In genomic region chr3:69912859-69913258, GRCm38 (mm10) we compare ENCODE assay signal across 10 mouse cellular contexts. TPM values are rescaled to one million over a fixed set of nuclear protein-coding genes. Genes with fewer than 3 reads are reported as not detected.
DNase-seq lines count a peak whose midpoint lies in the region; ATAC-seq lines count a peak whose summit lies in the region.
"Had no signal": no experiment of that assay in that cellular context is flagged by ENCODE, and none has a peak within 500 bp of the region (broad histone marks: within the 10 kb centered on the region; RNA-seq: fewer than 3 reads in every experiment).

No protein-coding gene starts in this region.

- no peaks in the 10 kb centered on the region for H3K36me3 ChIP-seq in kidney, embryonic 14.5 days (ENCODE audit: control insufficient read depth, insufficient read depth, low read length)
- H3K36me3 ChIP-seq in intestine, embryonic 14.5 days (ENCODE audit: control insufficient read depth, insufficient read depth, low read length): no peaks in the 10 kb centered on the region
- H3K36me3 ChIP-seq in stomach, embryonic 15.5 days: no peaks in the 10 kb centered on the region

- no peak overlapping the region for H3K27ac ChIP-seq in kidney, embryonic 14.5 days (ENCODE audit: low read depth, low read length)
- no peak overlapping the region for H3K27ac ChIP-seq in intestine, embryonic 14.5 days (ENCODE audit: low read depth)
- no peak overlapping the region for H3K27ac ChIP-seq in stomach, embryonic 15.5 days
- H3K27ac ChIP-seq: macrophage had no signal

- 8% methylated on average over 14 of the region's 14 CpGs for WGBS in kidney, embryonic 14.5 days
- 26% methylated on average over 14 of the region's 14 CpGs for WGBS in intestine, embryonic 14.5 days
- WGBS in stomach, embryonic 15.5 days: 19% methylated on average over 14 of the region's 14 CpGs

- ATAC-seq in kidney, embryonic 14.5 days (ENCODE audit: low FRiP score, low TSS enrichment): peak; percentile 85
- ATAC-seq in intestine, embryonic 14.5 days (replicated peaks; ENCODE audit: low FRiP score, low TSS enrichment, low read depth): peak; percentile 70
- no peak for ATAC-seq in stomach, embryonic 15.5 days (ENCODE audit: insufficient read depth, low FRiP score, low read depth)

- no peaks in the 10 kb centered on the region for H3K27me3 ChIP-seq in kidney, embryonic 14.5 days (ENCODE audit: control insufficient read depth, insufficient read depth, low read length)
- H3K27me3 ChIP-seq in intestine, embryonic 14.5 days (replicated peaks; ENCODE audit: control insufficient read depth, insufficient read depth, low read length): no peaks in the 10 kb centered on the region
- no peaks in the 10 kb centered on the region for H3K27me3 ChIP-seq in stomach, embryonic 15.5 days (replicated peaks)

- H3K9ac ChIP-seq in kidney, embryonic 14.5 days (ENCODE audit: low read depth, low read length): no peak overlapping the region
- no peak overlapping the region for H3K9ac ChIP-seq in intestine, embryonic 14.5 days (ENCODE audit: low read length)
- H3K9ac ChIP-seq in stomach, embryonic 15.5 days: no peak overlapping the region

- H3K4me2 ChIP-seq in kidney, embryonic 14.5 days (replicated peaks; ENCODE audit: low read depth, low read length): peak overlapping the region; percentile 36
- H3K4me2 ChIP-seq in intestine, embryonic 14.5 days (ENCODE audit: low read length): peak overlapping the region; percentile 24; the same call in 1 of the 2 replicates
- H3K4me2 ChIP-seq in stomach, embryonic 15.5 days: peak overlapping the region; percentile 32

- no peak overlapping the region; the same call in 1 of the 2 replicates for H3K4me3 ChIP-seq in kidney, embryonic 14.5 days (ENCODE audit: low read length)
- no peak overlapping the region for H3K4me3 ChIP-seq in intestine, embryonic 14.5 days (ENCODE audit: low read depth, low read length)
- no peak overlapping the region for H3K4me3 ChIP-seq in stomach, embryonic 15.5 days (replicated peaks)

- H3K9me3 ChIP-seq in kidney, embryonic 14.5 days (ENCODE audit: control insufficient read depth, low read length): no peaks in the 10 kb centered on the region
- H3K9me3 ChIP-seq in intestine, embryonic 14.5 days (ENCODE audit: control insufficient read depth, low read length): no peaks in the 10 kb centered on the region
- H3K9me3 ChIP-seq in stomach, embryonic 15.5 days: no peaks in the 10 kb centered on the region

- 0 out of 2 replicates have a peak, but pooled peaks cover 8% of the 10 kb centered on the region for H3K4me1 ChIP-seq in kidney, embryonic 14.5 days (ENCODE audit: control insufficient read depth, insufficient read depth, low read length)
- no peaks in the 10 kb centered on the region for H3K4me1 ChIP-seq in intestine, embryonic 14.5 days (replicated peaks; ENCODE audit: control insufficient read depth, insufficient read depth, low read length)
- no peaks in the 10 kb centered on the region for H3K4me1 ChIP-seq in stomach, embryonic 15.5 days

- DNase-seq in kidney, adult 9 months: no peak
- peak; percentile 20 for DNase-seq in retina, postnatal 1 day
- no peak for DNase-seq in retina, embryonic 14.5 days (ENCODE audit: low spot score)
- no peak for DNase-seq in intestine, embryonic 14.5 days (ENCODE audit: low spot score)
- no peak for DNase-seq in left cerebral cortex, adult 8-10 months (ENCODE audit: low spot score in 2 of 2)
- no peak for DNase-seq in urinary bladder, postnatal 4 days (ENCODE audit: low spot score in 2 of 2)

RNA-seq across cellular contexts. Expression of gene Sptssb, which starts 53.1 kb away (rescaled TPM):
- polyA plus RNA-seq in kidney, embryonic 14.5 days (2014; fragmentation: Nextera tagmentation; extraction: Ambion mirVana): 0.99 and 1.5 TPM in 2 replicates
- 22.4 and 24.4 TPM in 2 replicates for polyA plus RNA-seq in intestine, embryonic 14.5 days (2014; fragmentation: Nextera tagmentation; extraction: Ambion mirVana)
- 31.9 and 37.0 TPM in 2 replicates for polyA plus RNA-seq in stomach, embryonic 15.5 days (2015; fragmentation: Nextera tagmentation; extraction: Ambion mirVana)
- 1 to 10 TPM; 4.3 to 5.2 (median 4.9) TPM for total RNA-seq in left cerebral cortex, adult 8-10 months (2022)
- total RNA-seq: neutrophil, adult 5-6 weeks had no signal
- polyA plus RNA-seq: macrophage had no signal
